Mouse (Mus musculus) hindbrain, embryonic 16.5 days (tissue): Measurements from ENCODE around the gene Tmem169. TPM values are rescaled to one million over a fixed set of nuclear protein-coding genes. Genes with fewer than 3 reads are reported as not detected.

Experiments
- ATAC-seq: fragments of 200-750 bp; cut with Nextera tagmentation; 2 replicates; pipeline ENCODE4 v1.8.0; 2017; ENCODE audit warnings: moderate TSS enrichment, moderate library complexity
- H3K27ac ChIP-seq: fragments of 300-500 bp; sonication (generic); 2 replicates; pipeline ENCODE4 v1.5.1; 2014; ENCODE audit warnings: low read depth, mild to moderate bottlenecking, control low read depth, low read length, moderate library complexity
- H3K27me3 ChIP-seq: fragments of 300-500 bp; sonication (generic); replicated peaks from 2 replicates; pipeline ENCODE4 v1.6.1; 2014; ENCODE audit warnings: low read length; ENCODE audit not compliant: control insufficient read depth, insufficient read depth
- H3K36me3 ChIP-seq: fragments of 300-500 bp; sonication (generic); 2 replicates; pipeline ENCODE4 v1.6.1; 2014; ENCODE audit warnings: mild to moderate bottlenecking, low read length, moderate library complexity, mixed read lengths; ENCODE audit not compliant: control insufficient read depth, insufficient read depth
- H3K4me1 ChIP-seq: fragments of 300-500 bp; sonication (generic); 2 replicates; pipeline ENCODE4 v1.6.1; 2014; ENCODE audit warnings: low read depth, low read length; ENCODE audit not compliant: control insufficient read depth, insufficient read depth
- H3K4me2 ChIP-seq: fragments of 300-500 bp; sonication (generic); 2 replicates; pipeline ENCODE4 v1.6.1; 2014; ENCODE audit warnings: mild to moderate bottlenecking, low read length, control low read depth, moderate library complexity
- H3K4me3 ChIP-seq: fragments of 300-500 bp; sonication (generic); 2 replicates; pipeline ENCODE4 v1.5.1; 2014; ENCODE audit warnings: mild to moderate bottlenecking, low read length, control low read depth, moderate library complexity
- H3K9ac ChIP-seq: fragments of 300-500 bp; sonication (generic); 2 replicates; pipeline ENCODE4 v1.6.1; 2014; ENCODE audit warnings: low read depth, mild to moderate bottlenecking, control low read depth, low read length, moderate library complexity
- H3K9me3 ChIP-seq: fragments of 300-500 bp; sonication (generic); 2 replicates; pipeline ENCODE4 v1.6.1; 2014; ENCODE audit warnings: mild to moderate bottlenecking, low read length, moderate library complexity; ENCODE audit not compliant: control insufficient read depth
- WGBS: fragments of 180-500 bp; shearing (Covaris S2); extraction: QIAGEN DNeasy Blood & Tissue Kit; methylation state at CpG from one replicate; pipeline ENCODE4 v1.1.7; 2014; 5-methylcytosine and 5-hydroxymethylcytosine counted together
- polyA plus RNA-seq: library from polyadenylated mRNA; unstranded; fragments of >200 nt; fragmentation: Nextera tagmentation; extraction: Ambion mirVana; gene quantifications from 2 replicates; pipeline ENCODE4 v1.2.1, GENCODE M21; 2015

The Tmem169 gene
- polyA plus RNA-seq, 1 experiment from 2014 or later: 38.7 TPM

GRCm38 (mm10) chr1:72278085-72278484 lies 6.1 kb upstream of the Tmem169 start:
- 83% methylated on average over 3 of the region's 3 CpGs for WGBS
- no peaks in the 10 kb centered on the region for H3K27me3 ChIP-seq
- no peak for ATAC-seq

GRCm38 (mm10) chr1:72282604-72283003 lies 1.6 kb upstream of the Tmem169 start:
- no peak for ATAC-seq
- H3K27ac ChIP-seq: no peak overlapping the region
- H3K4me1 ChIP-seq: peaks cover 11% of the 10 kb centered on the region
- 84% methylated on average over 1 of the region's 1 CpGs for WGBS
- no peaks in the 10 kb centered on the region for H3K27me3 ChIP-seq
- no peak overlapping the region for H3K4me3 ChIP-seq
- no peak overlapping the region for H3K9ac ChIP-seq
- no peaks in the 10 kb centered on the region for H3K36me3 ChIP-seq
- no peak overlapping the region for H3K4me2 ChIP-seq
- no peaks in the 10 kb centered on the region for H3K9me3 ChIP-seq

More at GRCm38 (mm10) chr1:72278085-72278484, 6.1 kb upstream of the Tmem169 start:
- Histone ChIP-seq H3K9ac (no peak overlapping the region), H3K4me1 (no peaks in the 10 kb centered on the region), H3K4me2 (no peak overlapping the region), H3K27ac (no peak overlapping the region), H3K36me3 (no peaks in the 10 kb centered on the region), H3K4me3 (no peak overlapping the region), H3K9me3 (no peaks in the 10 kb centered on the region)

- peak; percentile 67 for ATAC-seq
- peaks cover 6% of the 10 kb centered on the region; the same call in 1 of the 2 replicates for H3K36me3 ChIP-seq
- 2% methylated on average over 5 of the region's 5 CpGs for WGBS
These were observed 370 bp downstream of the Tmem169 start for GRCm38 (mm10) chr1:72284539-72284938.

GRCm38 (mm10) chr1:72286904-72287303 lies 2.7 kb downstream of the Tmem169 start:
- Histone ChIP-seq H3K4me3 (no peak overlapping the region), H3K27ac (peak overlapping the region; percentile 48), H3K9me3 (no peaks in the 10 kb centered on the region), H3K27me3 (no peaks in the 10 kb centered on the region), H3K4me1 (peaks cover 11% of the 10 kb centered on the region), H3K4me2 (peak overlapping the region; percentile 87), H3K9ac (0 out of 2 replicates have a peak overlapping the region, but pooled peaks have one; percentile 1), H3K36me3 (peaks cover 6% of the 10 kb centered on the region; the same call in 1 of the 2 replicates)
- no peak; the same call in 1 of the 2 replicates for ATAC-seq
- WGBS: 9% methylated on average over 5 of the region's 5 CpGs

More at GRCm38 (mm10) chr1:72284539-72284938, 370 bp downstream of the Tmem169 start:
- H3K9ac ChIP-seq: peak overlapping the region; percentile 65
- H3K4me3 ChIP-seq: peak overlapping the region; percentile 62
- no peaks in the 10 kb centered on the region for H3K27me3 ChIP-seq
- H3K9me3 ChIP-seq: no peaks in the 10 kb centered on the region
- H3K4me1 ChIP-seq: peaks cover 11% of the 10 kb centered on the region
- H3K4me2 ChIP-seq: peak overlapping the region; percentile 87
- H3K27ac ChIP-seq: peak overlapping the region; percentile 68

GRCm38 (mm10) chr1:72287893-72288292 lies 3.7 kb downstream of the Tmem169 start:
- no peak for ATAC-seq
- peaks cover 11% of the 10 kb centered on the region for H3K4me1 ChIP-seq
- H3K9ac ChIP-seq: no peak overlapping the region
- peaks cover 6% of the 10 kb centered on the region; the same call in 1 of the 2 replicates for H3K36me3 ChIP-seq
- no peak overlapping the region for H3K27ac ChIP-seq
- H3K4me3 ChIP-seq: no peak overlapping the region
- 89% methylated on average over 4 of the region's 4 CpGs for WGBS
- H3K4me2 ChIP-seq: no peak overlapping the region
- H3K9me3 ChIP-seq: no peaks in the 10 kb centered on the region
- no peaks in the 10 kb centered on the region for H3K27me3 ChIP-seq

GRCm38 (mm10) chr1:72288527-72289150 lies 4.5 kb downstream of the Tmem169 start:
- no peak overlapping the region for H3K4me3 ChIP-seq
- H3K9ac ChIP-seq: no peak overlapping the region
- H3K27ac ChIP-seq: no peak overlapping the region
- no peaks in the 10 kb centered on the region for H3K9me3 ChIP-seq
- 89% methylated on average over 4 of the region's 4 CpGs for WGBS
- peaks cover 6% of the 10 kb centered on the region; the same call in 1 of the 2 replicates for H3K36me3 ChIP-seq
- H3K27me3 ChIP-seq: no peaks in the 10 kb centered on the region
- H3K4me2 ChIP-seq: no peak overlapping the region
- ATAC-seq: no peak
- peaks cover 11% of the 10 kb centered on the region for H3K4me1 ChIP-seq

GRCm38 (mm10) chr1:72290896-72291295 lies 6.7 kb downstream of the Tmem169 start:
- no peak overlapping the region for H3K4me3 ChIP-seq
- no peaks in the 10 kb centered on the region for H3K27me3 ChIP-seq
- WGBS: 94% methylated on average over 4 of the region's 4 CpGs
- H3K4me2 ChIP-seq: no peak overlapping the region
- ATAC-seq: no peak
- no peak overlapping the region for H3K27ac ChIP-seq
- peaks cover 10% of the 10 kb centered on the region for H3K4me1 ChIP-seq
- H3K9ac ChIP-seq: no peak overlapping the region
- H3K9me3 ChIP-seq: no peaks in the 10 kb centered on the region
- H3K36me3 ChIP-seq: peaks cover 6% of the 10 kb centered on the region; the same call in 1 of the 2 replicates

GRCm38 (mm10) chr1:72291421-72291820 lies 7.3 kb downstream of the Tmem169 start:
- Histone ChIP-seq H3K9me3 (no peaks in the 10 kb centered on the region), H3K4me2 (no peak overlapping the region), H3K9ac (no peak overlapping the region), H3K27me3 (no peaks in the 10 kb centered on the region), H3K27ac (no peak overlapping the region), H3K4me1 (peaks cover 7% of the 10 kb centered on the region; the same call in 1 of the 2 replicates), H3K36me3 (peaks cover 6% of the 10 kb centered on the region; the same call in 1 of the 2 replicates), H3K4me3 (no peak overlapping the region)
- WGBS: 98% methylated on average over 4 of the region's 4 CpGs
- no peak for ATAC-seq

- Histone ChIP-seq H3K9ac (no peak overlapping the region), H3K4me3 (no peak overlapping the region), H3K9me3 (no peaks in the 10 kb centered on the region), H3K27ac (no peak overlapping the region), H3K4me1 (peaks cover 3% of the 10 kb centered on the region; the same call in 1 of the 2 replicates), H3K4me2 (no peak overlapping the region), H3K36me3 (peaks cover 6% of the 10 kb centered on the region; the same call in 1 of the 2 replicates), H3K27me3 (no peaks in the 10 kb centered on the region)
- ATAC-seq: no peak
- WGBS: 90% methylated on average over 2 of the region's 2 CpGs
These were observed 7.8 kb downstream of the Tmem169 start for GRCm38 (mm10) chr1:72291925-72292324.
